Mouse (Mus musculus) heart, embryonic 14.5 days (tissue): ENCODE measurements at regions not wholly inside any gene's neighbourhood (a gene's known extent, or its start where the extent isn't known, plus 50 kb on each side); places are given as distances from the start of the nearest gene placed in this dataset.

ENCODE experiments used
- ATAC-seq: fragments of 200-750 bp; cut with Nextera tagmentation; 2 replicates; pipeline ENCODE4 v1.8.0; 2017; ENCODE audit warnings: low read depth, moderate TSS enrichment; ENCODE audit not compliant: insufficient number of reproducible peaks, insufficient read depth, low FRiP score
- H3K27ac ChIP-seq, 2 experiments: fragments of 200-500 bp in 1 of 2; fragments of 300-500 bp in 1 of 2; sonication (generic) in 1 of 2; replicated peaks in 1 of 2; 2 replicates each; pipeline ENCODE4 v1.5.1; 2012 to 2014; ENCODE audit warnings: low read depth in 2 of 2, low read length in 2 of 2, control low read depth in 1 of 2, mild to moderate bottlenecking in 1 of 2, mixed read lengths in 1 of 2; ENCODE audit not compliant: control insufficient read depth in 1 of 2, insufficient read depth in 1 of 2
- H3K27me3 ChIP-seq: fragments of 300-500 bp; sonication (generic); 2 replicates; pipeline ENCODE4 v1.6.1; 2014; ENCODE audit warnings: mild to moderate bottlenecking, low read length, control low read depth; ENCODE audit not compliant: control insufficient read depth, insufficient read depth
- H3K36me3 ChIP-seq: fragments of 300-500 bp; sonication (generic); 2 replicates; pipeline ENCODE4 v1.6.1; 2014; ENCODE audit warnings: mild to moderate bottlenecking, control low read depth, low read length, mixed read lengths; ENCODE audit not compliant: control insufficient read depth, insufficient read depth
- H3K4me1 ChIP-seq, 2 experiments: fragments of 200-500 bp in 1 of 2; fragments of 300-500 bp in 1 of 2; sonication (generic) in 1 of 2; 2 replicates each; pipeline ENCODE4 v1.6.1; 2012 to 2014; ENCODE audit warnings: low read length in 2 of 2, control low read depth in 1 of 2, mixed read lengths in 1 of 2; ENCODE audit not compliant: control insufficient read depth in 2 of 2, insufficient read depth in 2 of 2
- H3K4me2 ChIP-seq: fragments of 300-500 bp; sonication (generic); 2 replicates; pipeline ENCODE4 v1.6.1; 2014; ENCODE audit warnings: mild to moderate bottlenecking, low read length
- H3K4me3 ChIP-seq, 2 experiments: fragments of 200-500 bp in 1 of 2; fragments of 300-500 bp in 1 of 2; sonication (generic) in 1 of 2; 2 replicates each; pipeline ENCODE4 v1.5.1; 2012 to 2014; ENCODE audit warnings: low read length in 2 of 2, mild to moderate bottlenecking in 2 of 2, control low read depth in 1 of 2, low read depth in 1 of 2, moderate library complexity in 1 of 2; ENCODE audit not compliant: control insufficient read depth in 1 of 2, insufficient read depth in 1 of 2
- H3K9ac ChIP-seq: fragments of 300-500 bp; sonication (generic); 2 replicates; pipeline ENCODE4 v1.6.1; 2014; ENCODE audit warnings: mild to moderate bottlenecking, low read length
- H3K9me3 ChIP-seq: fragments of 300-500 bp; sonication (generic); 2 replicates; pipeline ENCODE4 v1.6.1; 2016; ENCODE audit warnings: low read length, control low read depth; ENCODE audit not compliant: control insufficient read depth
- WGBS: fragments of 180-500 bp; shearing (Covaris S2); extraction: QIAGEN DNeasy Blood & Tissue Kit; methylation state at CpG from one replicate; pipeline ENCODE4 v1.1.7; 2014; 5-methylcytosine and 5-hydroxymethylcytosine counted together

DNA sequence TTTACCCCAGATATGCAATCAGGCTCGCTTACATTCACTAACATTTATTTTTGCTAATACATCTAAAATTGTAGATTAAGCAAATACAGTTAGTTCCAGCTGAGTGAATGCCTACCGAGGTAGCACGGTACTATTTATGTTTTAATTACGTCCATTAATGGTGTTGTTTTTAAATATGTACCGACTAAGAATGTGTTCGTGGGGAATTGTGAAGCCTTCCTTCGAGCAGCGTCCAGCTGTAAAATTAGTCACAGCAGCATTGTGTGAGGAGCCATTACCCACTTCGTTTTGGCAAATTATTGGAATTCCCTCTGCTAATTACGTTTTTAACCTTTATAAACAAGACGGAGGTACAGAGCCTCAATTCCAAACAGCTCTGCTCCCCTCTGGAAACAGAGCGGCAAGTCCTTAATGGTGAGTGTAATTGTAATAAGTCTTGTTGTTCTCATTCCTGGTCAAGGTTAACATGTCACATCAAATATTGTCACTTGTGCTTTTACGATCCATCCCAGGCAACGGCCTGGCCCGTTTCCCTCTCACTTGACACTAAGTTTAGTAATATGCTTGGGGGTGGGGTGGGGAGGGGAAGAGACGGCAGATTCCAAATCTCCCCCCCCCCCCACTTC lies 128.0 kb downstream of the Zfp326 start:
- 54% methylated on average over 16 of the region's 16 CpGs for WGBS
- Histone ChIP-seq H3K27ac (no peak overlapping the region), H3K27me3 (no peaks in the 10 kb centered on the region), H3K9ac (no peak overlapping the region), H3K36me3 (no peaks in the 10 kb centered on the region), H3K4me1 (no peaks in the 10 kb centered on the region), H3K4me3 (no peak overlapping the region), H3K4me2 (peak overlapping the region; percentile 28; the same call in 1 of the 2 replicates), H3K9me3 (no peaks in the 10 kb centered on the region)
- ATAC-seq, result no peak

- Histone ChIP-seq H3K9ac (no peak overlapping the region), H3K27me3 (no peaks in the 10 kb centered on the region), H3K4me2 (no peak overlapping the region), H3K27ac (no peak overlapping the region), H3K9me3 (no peaks in the 10 kb centered on the region), H3K36me3 (no peaks in the 10 kb centered on the region), H3K4me1 (no peaks in the 10 kb centered on the region), H3K4me3 (no peak overlapping the region)
- 58% methylated on average over 28 of the region's 28 CpGs for WGBS
- no peak for ATAC-seq
Measured at GRCm38 (mm10) chr5:106003321-106004291, 127.2 kb downstream of the Zfp326 start.

GRCm38 (mm10) chr5:106002330-106002729 lies 126.0 kb downstream of the Zfp326 start:
- ATAC-seq, result no peak
- Histone ChIP-seq H3K9ac (no peak overlapping the region), H3K9me3 (no peaks in the 10 kb centered on the region), H3K4me2 (no peak overlapping the region), H3K36me3 (no peaks in the 10 kb centered on the region), H3K4me3 (no peak overlapping the region), H3K27ac (no peak overlapping the region), H3K27me3 (no peaks in the 10 kb centered on the region), H3K4me1 (no peaks in the 10 kb centered on the region)
- WGBS, result 27% methylated on average over 7 of the region's 7 CpGs

DNA sequence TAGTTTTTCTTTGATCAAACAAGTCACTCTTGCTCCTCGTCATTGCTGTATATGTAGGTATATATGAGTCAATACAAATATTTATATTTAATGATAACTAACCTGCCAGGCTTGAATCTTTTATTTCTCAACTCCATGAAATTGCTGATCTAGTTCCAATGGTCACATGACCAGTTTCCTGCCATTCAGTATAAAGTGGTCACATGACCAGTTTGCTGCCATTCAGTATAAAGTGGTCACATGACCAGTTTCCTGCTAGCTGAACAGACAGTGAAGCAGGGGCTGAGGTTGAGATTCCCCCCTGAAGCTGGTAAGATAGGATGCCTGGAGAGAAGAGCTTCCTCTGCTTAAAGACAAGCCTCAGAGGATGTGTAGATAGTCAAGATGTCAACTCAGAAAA lies 117.9 kb downstream of the Zfp326 start:
- no peaks in the 10 kb centered on the region for H3K9me3 ChIP-seq
- no peak overlapping the region for H3K4me2 ChIP-seq
- no peak overlapping the region for H3K27ac ChIP-seq
- H3K4me3 ChIP-seq, result no peak overlapping the region
- H3K36me3 ChIP-seq, result no peaks in the 10 kb centered on the region
- no peaks in the 10 kb centered on the region for H3K4me1 ChIP-seq
- ATAC-seq, result no peak
- no peak overlapping the region for H3K9ac ChIP-seq
- 89% methylated on average over 1 of the region's 1 CpGs for WGBS
- no peaks in the 10 kb centered on the region for H3K27me3 ChIP-seq

- Histone ChIP-seq H3K4me1 (no peaks in the 10 kb centered on the region), H3K9ac (no peak overlapping the region), H3K27ac (no peak overlapping the region), H3K9me3 (no peaks in the 10 kb centered on the region), H3K4me2 (no peak overlapping the region), H3K36me3 (no peaks in the 10 kb centered on the region), H3K27me3 (no peaks in the 10 kb centered on the region), H3K4me3 (no peak overlapping the region)
- ATAC-seq, result no peak
- WGBS, result 67% methylated on average over 15 of the region's 15 CpGs
Measured at GRCm38 (mm10) chr5:105993066-105993760, 116.8 kb downstream of the Zfp326 start.

- Histone ChIP-seq H3K4me1 (no peaks in the 10 kb centered on the region), H3K9me3 (no peaks in the 10 kb centered on the region), H3K27ac (no peak overlapping the region), H3K4me2 (no peak overlapping the region), H3K27me3 (no peaks in the 10 kb centered on the region), H3K4me3 (no peak overlapping the region), H3K9ac (no peak overlapping the region), H3K36me3 (no peaks in the 10 kb centered on the region)
- no peak for ATAC-seq
- WGBS, result 81% methylated on average over 12 of the region's 12 CpGs
Measured at GRCm38 (mm10) chr5:105990777-105991176, 114.4 kb downstream of the Zfp326 start.

GRCm38 (mm10) chr5:105986401-105986800 lies 110.0 kb downstream of the Zfp326 start:
- WGBS, result 31% methylated on average over 7 of the region's 7 CpGs
- Histone ChIP-seq H3K27ac (no peak overlapping the region), H3K4me1 (no peaks in the 10 kb centered on the region), H3K9me3 (no peaks in the 10 kb centered on the region), H3K4me2 (no peak overlapping the region), H3K36me3 (no peaks in the 10 kb centered on the region), H3K4me3 (no peak overlapping the region), H3K9ac (no peak overlapping the region), H3K27me3 (no peaks in the 10 kb centered on the region)
- ATAC-seq, result no peak
